In genomic region chr9:32408730-32409059, GRCm38 (mm10) we compare ENCODE assay signal across 10 mouse cellular contexts. TPM values are rescaled to one million over a fixed set of nuclear protein-coding genes. Genes with fewer than 3 reads are reported as not detected.
A peak's percentile ranks its signal among the peaks of the same experiment; 100 is the strongest.
DNase-seq lines count a peak whose midpoint lies in the region; ATAC-seq and TF ChIP-seq lines count a peak whose summit lies in the region.
"Had no signal": no experiment of that assay in that cellular context is flagged by ENCODE, and none has a peak within 500 bp of the region (broad histone marks: within the 10 kb centered on the region; RNA-seq: fewer than 3 reads in every experiment).

No protein-coding gene starts in this region.

- H3K4me3 ChIP-seq in heart, postnatal 0 days (ENCODE audit: low read depth, low read length): peak overlapping the region; percentile 60
- peak overlapping the region; percentile 41; the same call in 1 of the 2 replicates for H3K4me3 ChIP-seq in embryonic facial prominence, embryonic 11.5 days (ENCODE audit: low read depth, low read length)
- peak overlapping the region; percentile 45 for H3K4me3 ChIP-seq in hindbrain, embryonic 15.5 days
- peak overlapping the region; percentile 51 for H3K4me3 ChIP-seq in midbrain, embryonic 13.5 days (replicated peaks)

- no peak for TF ChIP-seq EP300 in heart, postnatal 0 days (IDR thresholded peaks at IDR 0.05; ENCODE audit: low read depth)

- DNase-seq in heart, postnatal 0 days (ENCODE audit: low spot score): no peak
- no peak for DNase-seq in heart, postnatal 10 days
- no peak for DNase-seq in embryonic facial prominence, embryonic 11.5 days (ENCODE audit: low spot score)
- DNase-seq in frontal cortex, postnatal 25 days (ENCODE audit: low spot score in 2 of 2): no peak
- DNase-seq in right cerebral cortex, adult 2 months (ENCODE audit: low spot score in 2 of 2): no peak
- DNase-seq in adrenal gland, postnatal 25 days: no peak
- DNase-seq: thymus, postnatal 36 days had no signal

- WGBS in heart, postnatal 0 days: 20% methylated on average over 8 of the region's 8 CpGs
- 5% methylated on average over 8 of the region's 8 CpGs for WGBS in embryonic facial prominence, embryonic 11.5 days
- 10% methylated on average over 8 of the region's 8 CpGs for WGBS in hindbrain, embryonic 15.5 days
- WGBS in midbrain, embryonic 13.5 days: 12% methylated on average over 8 of the region's 8 CpGs

- H3K9ac ChIP-seq in heart, postnatal 0 days (replicated peaks; ENCODE audit: low read depth, low read length): no peak overlapping the region; the same call in 1 of the 2 replicates
- H3K9ac ChIP-seq in embryonic facial prominence, embryonic 11.5 days (replicated peaks; ENCODE audit: low read length): peak overlapping the region; percentile 75
- H3K9ac ChIP-seq in hindbrain, embryonic 15.5 days: peak overlapping the region; percentile 53; the same call in 1 of the 2 replicates
- peak overlapping the region; percentile 77 for H3K9ac ChIP-seq in midbrain, embryonic 13.5 days (replicated peaks)

- no peaks in the 10 kb centered on the region for H3K36me3 ChIP-seq in heart, postnatal 0 days (replicated peaks; ENCODE audit: control insufficient read depth, insufficient read depth, low read length)
- no peaks in the 10 kb centered on the region for H3K36me3 ChIP-seq in embryonic facial prominence, embryonic 11.5 days (replicated peaks; ENCODE audit: control insufficient read depth, insufficient read depth, low read depth, low read length)
- no peaks in the 10 kb centered on the region for H3K36me3 ChIP-seq in hindbrain, embryonic 15.5 days
- H3K36me3 ChIP-seq in midbrain, embryonic 13.5 days: no peaks in the 10 kb centered on the region

- no peaks in the 10 kb centered on the region for H3K9me3 ChIP-seq in heart, postnatal 0 days (replicated peaks; ENCODE audit: control insufficient read depth, low read length)
- no peaks in the 10 kb centered on the region for H3K9me3 ChIP-seq in embryonic facial prominence, embryonic 11.5 days (replicated peaks; ENCODE audit: control insufficient read depth, low read length)
- H3K9me3 ChIP-seq in hindbrain, embryonic 15.5 days: no peaks in the 10 kb centered on the region
- no peaks in the 10 kb centered on the region for H3K9me3 ChIP-seq in midbrain, embryonic 13.5 days

- no peak for TF ChIP-seq CTCF in heart, postnatal 0 days (IDR thresholded peaks at IDR 0.05; ENCODE audit: low read depth)

- H3K27ac ChIP-seq in heart, postnatal 0 days (ENCODE audit: low read depth): no peak overlapping the region
- no peak overlapping the region for H3K27ac ChIP-seq in embryonic facial prominence, embryonic 11.5 days (replicated peaks; ENCODE audit: low read depth, low read length)
- no peak overlapping the region for H3K27ac ChIP-seq in hindbrain, embryonic 15.5 days (replicated peaks)
- H3K27ac ChIP-seq in midbrain, embryonic 13.5 days: no peak overlapping the region

- H3K4me1 ChIP-seq in heart, postnatal 0 days (ENCODE audit: control insufficient read depth, insufficient read depth): peaks cover 7% of the 10 kb centered on the region; the same call in 1 of the 2 replicates
- no peaks in the 10 kb centered on the region; the same call in 1 of the 2 replicates for H3K4me1 ChIP-seq in embryonic facial prominence, embryonic 11.5 days (ENCODE audit: control insufficient read depth, insufficient read depth, low read length)
- peaks cover 21% of the 10 kb centered on the region for H3K4me1 ChIP-seq in hindbrain, embryonic 15.5 days (replicated peaks)
- H3K4me1 ChIP-seq in midbrain, embryonic 13.5 days (replicated peaks): peaks cover 12% of the 10 kb centered on the region

- peak overlapping the region; percentile 99 for H3K4me2 ChIP-seq in heart, postnatal 0 days (ENCODE audit: low read depth, low read length)
- H3K4me2 ChIP-seq in embryonic facial prominence, embryonic 11.5 days (ENCODE audit: low read depth, low read length): peak overlapping the region; percentile 94
- H3K4me2 ChIP-seq in hindbrain, embryonic 15.5 days: peak overlapping the region; percentile 92
- peak overlapping the region; percentile 95 for H3K4me2 ChIP-seq in midbrain, embryonic 13.5 days (replicated peaks)

- intact Hi-C loops in heart, postnatal 10 days (cut with DNase I): loop anchor here (5.0 kb wide), 3 partner anchors 134 to 534 kb away; partner anchors contain the start of gene Fli1

- ATAC-seq in heart, postnatal 0 days (ENCODE audit: insufficient read depth, low read depth): no peak
- 0 out of 2 replicates have a peak, but pooled peaks have one; percentile 19 for ATAC-seq in embryonic facial prominence, embryonic 11.5 days (replicated peaks; ENCODE audit: insufficient number of reproducible peaks, low FRiP score, low TSS enrichment, low read depth)
- no peak for ATAC-seq in hindbrain, embryonic 15.5 days (ENCODE audit: low FRiP score, low read depth)
- peak; percentile 49 for ATAC-seq in midbrain, embryonic 13.5 days

- H3K27me3 ChIP-seq in heart, postnatal 0 days (ENCODE audit: control insufficient read depth, insufficient read depth, low read length): peaks cover 14% of the 10 kb centered on the region; the same call in 1 of the 2 replicates
- H3K27me3 ChIP-seq in embryonic facial prominence, embryonic 11.5 days (ENCODE audit: control insufficient read depth, insufficient read depth, low read length): no peaks in the 10 kb centered on the region; the same call in 1 of the 2 replicates
- peaks cover 29% of the 10 kb centered on the region for H3K27me3 ChIP-seq in hindbrain, embryonic 15.5 days
- peaks cover 45% of the 10 kb centered on the region for H3K27me3 ChIP-seq in midbrain, embryonic 13.5 days

RNA-seq across cellular contexts. Expression of gene Kcnj1, which starts 36.4 kb away (rescaled TPM):
- total RNA-seq in heart, postnatal 0 days (2014; rRNA removed; ENCODE audit: low replicate concordance): not detected in 2 replicates
- polyA plus RNA-seq in heart, postnatal 0 days (2015; fragmentation: Nextera tagmentation; extraction: Ambion mirVana): not detected in 2 replicates
- total RNA-seq in heart, postnatal 10 days (2021): not detected
- not detected in 2 replicates for polyA plus RNA-seq in embryonic facial prominence, embryonic 11.5 days (2014; fragmentation: Nextera tagmentation; extraction: Ambion mirVana)
- not detected in 2 replicates for polyA plus RNA-seq in hindbrain, embryonic 15.5 days (2015; fragmentation: Nextera tagmentation; extraction: Ambion mirVana)
- not detected in 2 replicates for polyA plus RNA-seq in midbrain, embryonic 13.5 days (2015; fragmentation: Nextera tagmentation; extraction: Ambion mirVana)
- total RNA-seq in adrenal gland, postnatal 25 days (2021): not detected in 2 replicates
- total RNA-seq: gastrocnemius, postnatal 10 days had no signal

Comparison
In these comparisons a context has a peak if more than half of its experiments do, and no peak if none do; other contexts are left out.
1. ATAC-seq: peak in embryonic facial prominence, embryonic 11.5 days (single experiment) and midbrain, embryonic 13.5 days (single experiment); none in heart, postnatal 0 days (single experiment) and hindbrain, embryonic 15.5 days (single experiment).
2. Peak in every context shown above with its lines, with median percentiles within 50 percentile points of each other: H3K4me2 ChIP-seq and H3K4me3 ChIP-seq.